Mouse (Mus musculus) right cerebral cortex, postnatal 36 days (tissue): Measurements from ENCODE around the gene Mtcl1.

Experiments
- DNase-seq, 2 experiments: peaks; one replicate each; pipeline ENCODE4 v3.0.0; 2022; ENCODE audit warnings: low spot score in 2 of 2, mixed read lengths in 1 of 2

Gene Mtcl1

GRCm38 (mm10) chr17:66449460-66450341, at the start of gene Mtcl1:
Mtcl1 (minus strand) TSS chr17:66449750.
- peak; percentile 78 to 84 for DNase-seq

GRCm38 (mm10) chr17:66498598-66498997, 49.0 kb upstream of the Mtcl1 start:
- no peak for DNase-seq

- no peak for DNase-seq
Observed at GRCm38 (mm10) chr17:66496589-66496988, 47.0 kb upstream of the Mtcl1 start.

GRCm38 (mm10) chr17:66490022-66490601, 40.6 kb upstream of the Mtcl1 start:
- peak; percentile 62 to 66 for DNase-seq

GRCm38 (mm10) chr17:66486576-66486975, 37.0 kb upstream of the Mtcl1 start:
- DNase-seq = no peak

GRCm38 (mm10) chr17:66485742-66486141, 36.2 kb upstream of the Mtcl1 start:
- peak; percentile 50 to 63 for DNase-seq

- no peak for DNase-seq
Observed at GRCm38 (mm10) chr17:66484965-66485364, 35.4 kb upstream of the Mtcl1 start.

- no peak for DNase-seq
Observed at GRCm38 (mm10) chr17:66483651-66484454, 34.3 kb upstream of the Mtcl1 start.

GRCm38 (mm10) chr17:66481295-66481694, 31.7 kb upstream of the Mtcl1 start:
- DNase-seq = no peak

GRCm38 (mm10) chr17:66480491-66481278, 31.1 kb upstream of the Mtcl1 start:
- DNase-seq = no peak

- DNase-seq = no peak
Observed at GRCm38 (mm10) chr17:66479813-66480490, 30.4 kb upstream of the Mtcl1 start.

GRCm38 (mm10) chr17:66479311-66479710, 29.8 kb upstream of the Mtcl1 start:
- peak; percentile 50 to 81 for DNase-seq

- DNase-seq = no peak
Observed at GRCm38 (mm10) chr17:66473205-66473604, 23.7 kb upstream of the Mtcl1 start.

GRCm38 (mm10) chr17:66471775-66472174, 22.2 kb upstream of the Mtcl1 start:
- no peak for DNase-seq

GRCm38 (mm10) chr17:66471252-66471651, 21.7 kb upstream of the Mtcl1 start:
- DNase-seq = no peak

- DNase-seq = no peak
Observed at GRCm38 (mm10) chr17:66470020-66470419, 20.5 kb upstream of the Mtcl1 start.

GRCm38 (mm10) chr17:66457278-66457677, 7.7 kb upstream of the Mtcl1 start:
- no peak for DNase-seq

- peak; percentile 82 for DNase-seq
Observed at GRCm38 (mm10) chr17:66451143-66451542, 1.6 kb upstream of the Mtcl1 start.

GRCm38 (mm10) chr17:66450526-66451070, 1.0 kb upstream of the Mtcl1 start:
- no peak for DNase-seq
